24 mouse cellular contexts compared by ENCODE assay signal in genomic region chr2:169805545-169805944, GRCm38 (mm10).
"Had no signal": no experiment of that assay in that cellular context is flagged by ENCODE, and none has a peak within 500 bp of the region (broad histone marks: within the 10 kb centered on the region; RNA-seq: fewer than 3 reads in every experiment).

No protein-coding gene starts in this region.

- H3K4me2 ChIP-seq: heart, embryonic 12.5 days; hindbrain, embryonic 12.5 days; hindbrain, embryonic 14.5 days; intestine, embryonic 15.5 days; limb, embryonic 12.5 days; liver, embryonic 11.5 days; liver, embryonic 13.5 days had no signal

- H3K4me1 ChIP-seq: intestine, embryonic 15.5 days; liver, embryonic 13.5 days had no signal

- H3K4me3 ChIP-seq: heart, embryonic 10.5 days; heart, embryonic 12.5 days; hindbrain, embryonic 10.5 days; hindbrain, embryonic 12.5 days; intestine, embryonic 15.5 days; layer of hippocampus, adult 2 months; left cerebral cortex, adult 2 months; limb, embryonic 10.5 days; limb, embryonic 12.5 days; liver, embryonic 13.5 days had no signal

- H3K9ac ChIP-seq: heart, embryonic 12.5 days; hindbrain, embryonic 12.5 days; hindbrain, embryonic 14.5 days; intestine, embryonic 15.5 days; limb, embryonic 12.5 days; liver, embryonic 13.5 days had no signal

- H3K36me3 ChIP-seq: hindbrain, embryonic 10.5 days; hindbrain, embryonic 12.5 days; intestine, embryonic 15.5 days; limb, embryonic 12.5 days; liver, embryonic 13.5 days had no signal

- H3K27me3 ChIP-seq: heart, embryonic 12.5 days; hindbrain, embryonic 12.5 days; intestine, embryonic 15.5 days; liver, embryonic 13.5 days had no signal

- DNase-seq: gastrocnemius, postnatal 10 days; gastrocnemius, postnatal 25 days; heart, adult 18-20 months; heart, postnatal 10 days; heart, postnatal 4 days; kidney, adult 18-20 months; kidney, adult 8-10 months; kidney, postnatal 10 days; liver; liver, embryonic 13.5 days had no signal

- H3K27ac ChIP-seq: heart, embryonic 10.5 days; hindbrain, embryonic 10.5 days; hindbrain, embryonic 12.5 days; hindbrain, embryonic 14.5 days; intestine, embryonic 15.5 days; layer of hippocampus, adult 2 months; left cerebral cortex, adult 2 months; limb, embryonic 10.5 days; limb, embryonic 12.5 days; liver, embryonic 13.5 days had no signal

- H3K9me3 ChIP-seq: heart, embryonic 10.5 days; hindbrain, embryonic 10.5 days; hindbrain, embryonic 12.5 days; intestine, embryonic 15.5 days; limb, embryonic 10.5 days; limb, embryonic 12.5 days; liver, embryonic 13.5 days had no signal

- ATAC-seq: hindbrain, embryonic 16.5 days; inflammation-experienced regulatory T-cells, adult 6 months; intestine, embryonic 15.5 days; intestine, postnatal 0 days had no signal
